Mouse (Mus musculus) frontal cortex, adult 2 months (tissue): ENCODE measurements around the gene Hcrtr1. TPM values are rescaled to one million over a fixed set of nuclear protein-coding genes. Genes with fewer than 3 reads are reported as not detected.

ENCODE experiments used
- DNase-seq, 2 experiments: peaks; one replicate each; pipeline ENCODE4 v3.0.0; 2022; ENCODE audit warnings: low spot score in 1 of 2; ENCODE audit errors: extremely low spot score in 1 of 2
- polyA plus RNA-seq: library from polyadenylated mRNA; depleted of rRNA; stranded (reverse); fragments of >200 nt; gene quantifications from 2 replicates; pipeline ENCODE4 v1.2.3, GENCODE M21; 2012

The Hcrtr1 gene
- polyA plus RNA-seq, 1 experiment, result 2.8 TPM

DNA sequence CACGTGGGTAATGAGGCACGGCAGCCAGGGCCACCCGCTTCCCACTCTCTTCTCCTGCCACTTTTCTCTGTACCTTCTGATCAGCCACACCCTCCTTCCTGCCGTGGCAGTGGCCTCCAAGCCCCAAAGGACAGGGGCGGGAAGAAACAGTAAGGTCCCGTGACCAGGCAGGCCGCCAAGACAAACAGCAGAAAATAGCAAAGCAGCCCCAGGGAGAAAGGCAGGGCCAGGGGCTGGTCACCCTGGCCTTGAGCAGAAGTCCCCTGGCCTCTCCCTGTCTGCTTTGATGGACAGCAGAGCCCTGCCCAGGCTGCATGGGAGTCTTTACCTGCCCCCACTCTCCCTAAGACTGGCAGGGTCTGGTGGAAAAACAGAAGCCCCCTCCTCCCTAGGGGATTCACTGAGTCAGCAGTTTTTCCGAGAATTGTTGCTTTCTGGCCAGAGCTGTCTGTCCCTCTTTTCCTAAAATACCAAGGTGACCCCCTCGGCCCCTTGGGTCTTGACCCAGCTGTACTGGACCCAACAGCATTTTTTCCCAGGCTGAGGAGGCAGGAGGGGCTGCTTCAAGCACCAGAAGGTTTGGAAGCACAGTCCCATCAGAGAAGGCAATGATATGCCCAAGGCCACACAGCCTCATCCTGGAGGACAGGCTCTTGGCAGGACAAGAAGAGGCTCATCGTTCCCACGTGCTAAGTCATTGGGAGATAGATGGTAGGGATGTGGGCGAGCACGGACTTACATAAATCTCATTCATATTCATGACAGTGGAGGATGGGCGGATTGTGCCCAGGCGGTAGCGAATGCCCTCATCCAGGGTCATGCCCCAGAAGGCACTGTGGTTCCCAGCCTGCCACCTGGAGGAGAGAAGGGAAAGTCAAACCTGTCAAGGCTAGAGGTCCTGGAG is 29.4 kb upstream of the Hcrtr1 start:
- peak in 1 of 2 experiments; percentile 27 for DNase-seq

DNA sequence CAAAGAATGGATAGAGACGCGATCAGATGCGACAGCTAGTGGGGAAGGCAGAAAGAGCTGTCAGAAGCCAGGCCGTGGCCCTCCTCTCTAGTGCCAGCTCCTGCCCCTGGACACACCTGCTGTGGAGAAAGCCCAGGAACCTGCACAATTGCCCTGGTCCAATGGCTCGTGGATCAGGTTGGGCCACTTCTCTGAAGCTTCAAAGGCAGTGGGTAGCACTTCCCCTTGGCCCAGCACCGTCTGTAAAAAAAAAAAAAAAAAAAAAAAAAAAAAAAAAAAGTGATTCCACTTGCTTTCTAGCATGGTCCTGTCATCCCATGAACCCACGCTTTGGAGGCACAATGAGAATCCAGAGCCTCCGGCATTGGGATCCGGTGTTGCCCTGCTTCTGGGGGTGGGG is 28.7 kb upstream of the Hcrtr1 start:
- DNase-seq, result no peak

DNA sequence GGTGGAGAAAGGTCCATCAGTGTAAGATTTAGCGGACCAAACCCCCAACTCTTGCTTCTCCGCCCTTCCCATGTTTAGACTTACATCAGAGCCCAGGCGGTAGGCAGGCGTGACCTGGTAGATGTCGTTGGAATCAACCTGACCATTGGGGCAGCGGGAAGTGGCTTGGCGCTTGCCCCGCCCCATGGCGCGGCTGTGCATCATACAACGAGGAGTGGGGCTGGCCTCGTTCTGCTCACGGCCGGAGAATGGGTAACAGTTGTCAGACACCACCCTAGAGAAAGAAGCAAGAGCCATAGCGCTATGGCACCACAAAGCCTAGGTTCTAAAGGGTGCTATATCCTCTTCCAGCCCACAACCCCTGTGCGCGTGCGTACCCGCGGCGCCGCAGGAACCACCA is 28.2 kb upstream of the Hcrtr1 start:
- DNase-seq, result no peak

DNA sequence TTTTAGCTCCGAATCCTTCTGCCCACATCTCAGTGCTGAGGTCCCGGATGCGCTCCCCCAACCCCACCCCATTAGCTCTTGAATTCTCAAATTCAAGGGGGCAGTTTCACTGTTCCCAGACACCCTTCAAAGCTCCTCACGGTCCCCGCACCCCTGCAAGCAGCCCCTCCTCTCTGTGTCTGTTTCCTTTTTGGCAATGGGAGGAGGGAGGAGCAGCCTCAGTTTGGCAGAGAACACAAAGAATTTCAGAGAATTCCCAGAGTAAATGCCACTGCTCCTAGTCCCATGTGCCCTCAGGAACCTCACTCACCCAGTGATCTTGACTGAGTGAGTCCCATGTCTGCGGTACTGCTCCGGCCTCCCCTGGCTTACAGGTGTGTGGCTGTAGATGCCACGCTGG is 27.4 kb upstream of the Hcrtr1 start:
- DNase-seq, result no peak

DNA sequence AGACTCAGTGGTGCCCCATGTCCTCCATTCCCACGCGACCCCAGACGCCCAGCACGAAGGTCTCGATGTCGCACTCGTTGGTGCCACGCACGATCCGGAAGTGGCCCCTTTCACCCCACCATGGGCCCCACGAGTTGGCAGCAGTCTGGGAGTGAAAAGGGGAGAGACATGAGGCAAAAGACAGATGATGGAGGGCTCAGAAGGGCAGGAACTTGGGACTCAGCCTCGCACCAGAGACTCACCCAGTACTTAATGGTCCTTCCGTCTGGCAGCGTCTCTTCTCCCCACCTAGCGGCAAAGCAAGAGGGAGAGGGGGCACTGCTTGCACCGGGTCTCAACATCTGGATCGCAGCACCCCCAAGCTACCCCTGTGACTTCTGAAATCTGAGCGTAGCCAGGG is 26.9 kb upstream of the Hcrtr1 start:
- no peak for DNase-seq

DNA sequence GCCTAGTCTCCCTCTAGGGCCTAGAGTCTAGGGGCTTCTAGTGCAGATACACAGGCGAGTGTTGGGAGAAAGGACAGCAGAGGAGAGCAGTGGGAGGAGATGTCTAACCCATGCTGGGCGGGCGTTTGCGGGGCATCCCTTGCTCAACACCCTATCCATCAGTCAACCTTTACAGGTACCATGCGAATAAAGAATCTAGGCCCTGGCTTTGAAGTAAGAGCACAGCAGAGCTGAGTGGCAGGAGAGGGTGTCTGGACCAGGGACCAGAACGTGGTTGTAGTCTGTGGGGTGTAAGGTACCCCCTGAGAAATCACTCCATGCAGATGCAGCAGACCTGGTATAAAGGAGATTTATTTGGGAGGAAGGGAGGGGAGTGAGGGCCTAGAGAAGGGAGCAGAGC is 25.0 kb upstream of the Hcrtr1 start:
- no peak for DNase-seq

DNA sequence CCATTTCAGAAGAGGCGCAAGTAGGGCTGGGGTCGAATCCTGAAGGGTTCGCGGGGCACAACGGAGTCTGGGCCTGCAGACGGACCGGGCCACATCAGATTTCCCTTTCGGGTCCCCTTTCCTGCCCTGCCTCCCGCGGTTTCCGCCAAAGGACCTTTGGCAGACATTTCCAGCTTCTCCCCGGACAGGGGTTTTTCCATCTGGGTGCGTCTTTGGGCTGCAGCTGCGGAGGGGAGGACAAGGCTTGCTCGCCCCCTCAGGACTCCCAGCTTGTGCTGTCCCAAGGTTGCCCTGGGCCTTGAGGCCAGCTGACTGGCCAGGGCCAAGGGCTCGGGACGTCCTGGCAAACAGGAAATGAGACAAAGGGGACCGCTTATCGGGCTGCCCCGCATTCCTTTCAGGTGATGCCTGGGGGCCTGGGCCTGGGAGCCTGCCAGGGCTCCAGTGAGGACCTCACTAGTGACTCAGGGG is 24.3 kb upstream of the Hcrtr1 start:
- no peak for DNase-seq

DNA sequence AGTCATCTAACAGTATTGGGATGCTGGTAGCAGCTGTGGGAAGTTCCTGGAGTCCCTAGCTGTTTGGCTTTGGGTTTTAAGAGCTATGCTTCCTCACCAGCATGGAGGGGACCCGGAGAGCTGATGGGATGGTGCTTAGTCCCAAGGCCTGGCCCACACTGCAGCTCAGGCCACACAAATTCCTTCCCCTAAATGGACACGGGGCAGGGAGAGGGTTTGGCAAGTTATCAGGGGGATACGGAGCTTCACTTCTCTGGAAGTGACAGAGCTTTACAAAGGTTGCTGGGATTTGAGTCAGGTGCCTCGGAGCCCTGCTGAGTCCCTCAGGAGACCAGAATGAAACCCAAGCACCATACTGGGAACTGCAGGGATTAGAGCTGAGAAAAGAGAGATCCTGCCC is 22.2 kb upstream of the Hcrtr1 start:
- DNase-seq, result no peak

DNA sequence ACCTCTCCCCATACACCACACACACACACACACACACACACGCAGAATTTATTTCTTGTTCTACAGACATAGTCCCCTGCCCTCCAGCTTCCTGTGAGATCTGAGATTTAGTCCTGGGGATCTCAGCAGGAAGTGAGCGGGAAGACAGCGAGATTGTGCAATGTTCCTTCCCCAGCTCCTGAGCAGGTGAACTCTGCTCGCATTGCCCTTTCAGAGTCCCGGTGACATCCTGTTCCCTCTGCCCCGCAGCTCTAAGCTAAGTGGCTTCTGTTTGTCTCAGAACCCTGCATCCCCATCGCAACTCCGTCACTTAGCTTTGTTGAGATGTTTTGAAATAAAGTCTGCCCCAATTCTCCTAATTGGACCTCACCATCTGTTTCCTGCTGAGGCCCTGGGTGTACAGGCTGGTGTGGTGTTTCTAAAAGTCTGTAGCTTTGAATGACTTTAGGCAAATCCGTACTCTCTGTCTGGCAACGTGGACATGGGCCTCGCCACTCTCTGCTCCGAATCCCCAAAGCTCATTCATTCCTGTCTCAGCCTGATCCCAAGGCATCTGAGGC is 17.7 kb upstream of the Hcrtr1 start:
- no peak for DNase-seq

DNA sequence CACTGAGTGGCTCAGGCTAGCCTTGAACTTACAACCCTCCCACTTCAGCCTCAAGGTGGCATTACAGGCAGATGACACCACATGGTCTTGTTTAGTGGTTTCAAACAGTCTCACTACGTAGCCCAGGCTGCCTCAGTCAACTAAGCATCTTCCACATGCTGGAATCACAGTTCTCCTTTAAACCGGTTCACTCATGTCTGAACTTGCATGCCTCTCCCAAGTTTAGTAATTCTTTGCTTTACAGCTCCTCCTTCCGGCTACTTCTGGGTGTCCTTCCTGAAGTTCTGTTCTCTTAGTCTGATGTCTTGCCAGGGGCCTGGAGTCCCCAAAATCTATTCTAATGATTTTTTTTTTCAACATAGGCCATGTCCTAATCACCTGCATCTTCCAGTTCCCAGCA is 15.1 kb upstream of the Hcrtr1 start:
- no peak for DNase-seq

DNA sequence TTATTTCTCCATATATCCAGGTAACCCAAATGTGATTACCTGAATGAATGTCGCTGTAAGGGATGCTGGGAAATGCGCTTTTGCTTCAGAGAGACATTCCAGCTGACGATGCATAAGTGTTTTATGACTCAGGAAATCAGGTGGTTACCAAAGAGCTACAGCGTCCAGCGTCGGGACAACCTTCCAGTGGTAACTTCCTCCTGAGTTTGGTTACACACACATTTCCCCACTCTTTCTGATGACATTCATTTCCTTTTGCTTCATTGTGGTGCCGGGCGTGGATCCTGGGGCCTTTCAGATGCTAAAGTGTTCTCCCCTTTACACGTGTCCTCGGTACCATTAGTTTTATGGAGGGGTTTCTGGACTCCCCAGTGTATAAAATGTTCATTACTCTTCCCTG is 9.2 kb upstream of the Hcrtr1 start:
- no peak for DNase-seq

DNA sequence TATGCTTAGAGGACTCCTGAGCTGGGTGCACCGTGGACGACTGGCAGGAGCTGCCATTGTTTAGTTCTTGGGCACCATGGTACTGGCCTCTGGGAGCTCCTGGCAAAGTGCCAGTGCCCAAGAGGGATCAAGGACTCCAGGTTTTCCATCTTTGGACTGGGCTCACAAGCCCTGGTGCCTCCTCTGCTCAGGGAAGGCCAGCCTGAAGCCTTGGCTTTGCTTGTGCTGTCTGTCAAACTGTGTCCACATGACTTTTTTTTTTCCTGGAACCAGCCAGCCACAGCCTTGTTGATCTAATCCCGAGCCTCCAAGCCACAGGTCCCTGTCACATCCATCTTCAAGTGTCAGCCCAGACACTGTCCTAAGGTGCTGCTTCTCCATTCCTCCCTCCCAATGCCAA is 2.6 kb upstream of the Hcrtr1 start:
- DNase-seq, result no peak

DNA sequence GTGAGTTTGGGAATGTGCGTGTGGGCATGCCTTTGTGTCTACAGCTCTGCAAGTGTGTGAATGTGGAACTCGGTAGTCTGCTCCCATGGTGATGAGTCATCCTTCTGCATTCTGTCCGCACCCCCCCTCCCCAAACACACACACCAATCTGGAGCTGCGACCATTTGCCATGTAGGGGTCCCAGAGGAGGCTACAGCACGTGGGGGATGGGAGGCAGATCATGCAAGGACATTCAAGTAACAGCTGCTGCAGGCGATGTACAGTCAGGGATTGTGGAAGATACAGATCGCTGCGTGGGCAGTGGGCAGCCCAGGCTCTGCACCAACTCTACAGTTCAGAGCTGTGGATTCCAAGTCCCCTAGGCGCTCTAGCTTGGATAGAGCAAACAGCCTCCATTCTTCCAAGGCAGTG is 1.8 kb upstream of the Hcrtr1 start:
- DNase-seq, result peak; percentile 22 to 69

DNA sequence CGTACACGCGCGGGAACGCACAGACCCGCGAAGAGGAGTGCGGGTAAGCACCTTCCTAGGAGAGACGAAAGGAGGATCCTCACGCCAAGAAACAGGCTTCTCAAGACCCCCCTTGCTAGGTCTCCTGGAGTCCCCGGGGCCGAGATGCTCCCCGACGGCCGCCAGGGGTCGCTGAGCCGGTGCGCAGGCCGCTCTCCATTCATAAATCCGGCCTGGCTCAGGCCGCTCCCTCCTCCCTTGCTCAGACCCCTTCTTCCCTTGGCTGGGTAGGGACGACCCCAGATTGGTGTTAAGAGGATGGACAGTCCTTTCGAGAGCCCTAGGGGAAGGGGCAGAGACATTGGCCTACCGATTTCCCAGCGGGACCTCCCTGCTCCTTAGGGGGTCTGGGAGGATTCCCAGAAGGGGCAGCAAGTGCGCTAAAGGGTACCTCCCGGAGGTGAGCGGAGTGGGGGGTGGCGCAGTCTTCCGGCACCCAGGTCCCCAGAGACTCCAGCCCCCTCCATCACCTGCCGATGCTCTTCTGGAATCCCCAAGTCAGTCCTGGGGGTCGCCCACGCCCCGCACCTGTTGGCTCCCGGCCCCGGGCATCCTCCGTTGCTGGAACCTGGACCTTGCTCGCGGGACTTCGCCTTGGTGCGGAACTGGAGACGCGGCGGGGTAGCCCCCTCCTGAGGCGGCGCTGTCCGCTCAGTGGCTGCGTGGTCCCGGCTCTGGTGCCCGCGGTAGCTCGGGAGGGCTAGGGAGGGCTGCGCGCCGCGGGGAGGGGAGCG is 532 bp downstream of the Hcrtr1 start:
- DNase-seq, result peak in 1 of 2 experiments; percentile 72

DNA sequence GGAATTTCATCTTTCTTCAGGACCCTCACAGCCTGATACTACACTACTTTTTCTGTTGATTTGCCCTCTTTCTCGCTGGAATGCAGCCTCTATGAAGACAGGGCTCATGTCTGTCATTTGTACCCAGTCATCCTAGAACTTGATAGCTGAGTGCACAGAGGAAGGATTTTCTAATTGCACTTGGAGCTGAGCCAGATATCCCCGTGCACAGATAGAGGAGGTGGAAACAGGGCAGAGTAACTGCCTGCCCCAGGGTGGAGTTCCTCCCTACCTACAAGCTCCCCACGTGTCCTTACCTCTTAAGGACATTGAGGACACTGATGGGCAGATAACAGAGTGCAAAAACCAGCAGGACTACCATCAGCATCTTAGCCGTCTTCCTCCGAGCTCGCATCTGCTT is 5.8 kb downstream of the Hcrtr1 start:
- DNase-seq, result no peak

DNA sequence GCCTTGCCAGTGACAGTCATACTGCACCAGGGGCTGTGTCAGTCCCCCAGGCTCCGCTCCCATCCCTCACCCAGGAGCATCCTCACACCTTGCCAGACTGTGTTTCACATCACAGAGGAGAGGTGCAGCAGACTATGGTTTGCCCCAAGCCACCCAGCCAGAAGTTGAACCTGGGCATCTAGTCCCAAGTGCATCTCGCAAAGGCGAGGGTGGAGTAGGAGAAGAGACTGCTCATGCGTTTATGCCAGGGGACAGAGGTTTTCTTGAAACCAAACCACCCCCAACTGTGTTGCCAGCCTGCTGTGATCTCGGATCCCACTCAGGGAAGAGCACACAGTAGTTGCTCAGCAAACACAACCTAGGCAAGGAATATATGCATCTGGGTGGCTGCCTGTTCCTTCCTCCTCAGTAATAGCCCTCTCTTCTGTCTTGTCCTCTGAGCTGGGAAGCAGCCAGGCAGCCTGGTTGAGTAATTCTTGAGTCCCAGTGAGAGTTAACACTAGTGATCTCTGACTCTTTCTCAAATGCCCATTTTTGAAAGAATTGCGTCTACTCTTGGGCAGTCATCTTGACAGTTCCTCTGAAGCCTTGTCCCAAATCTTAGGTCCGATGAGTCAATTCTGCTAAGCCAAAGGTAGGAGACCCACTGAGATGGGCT is 7.6 kb downstream of the Hcrtr1 start:
- DNase-seq, result no peak

DNA sequence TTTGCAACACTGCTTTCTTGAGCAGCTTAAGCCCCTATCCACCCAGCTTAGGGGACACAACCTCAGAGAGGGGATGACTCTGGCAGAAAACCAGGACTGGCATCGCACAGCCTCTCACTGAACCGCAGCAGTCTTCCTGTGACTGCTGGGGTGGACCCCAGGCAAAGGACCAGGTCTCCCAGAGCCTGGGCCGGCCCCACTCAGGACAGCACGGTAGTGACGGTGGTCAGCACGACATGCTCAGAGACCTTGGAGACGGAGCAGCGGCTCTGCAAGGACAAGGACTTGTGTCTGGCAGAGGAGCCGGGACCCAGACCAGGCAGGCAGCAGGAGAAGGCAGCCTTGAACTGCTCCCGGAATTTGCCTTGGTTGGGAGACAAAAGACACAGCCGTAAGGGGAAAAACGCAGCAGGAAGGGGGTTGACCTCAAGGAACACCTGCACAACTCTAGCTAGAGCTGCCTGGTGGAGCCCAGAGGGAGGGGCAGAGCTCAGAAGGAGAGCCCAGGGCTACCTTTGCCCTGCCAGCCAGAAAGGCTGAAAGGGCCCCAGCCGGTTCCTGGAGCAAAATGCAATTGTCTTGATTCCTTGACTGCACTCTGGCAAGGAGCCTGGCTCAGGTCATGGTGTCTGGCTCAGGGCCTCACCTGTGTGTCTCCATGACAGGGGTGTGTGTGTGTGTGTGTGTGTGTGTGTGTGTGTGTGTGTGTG is 8.4 kb downstream of the Hcrtr1 start:
- DNase-seq, result no peak

DNA sequence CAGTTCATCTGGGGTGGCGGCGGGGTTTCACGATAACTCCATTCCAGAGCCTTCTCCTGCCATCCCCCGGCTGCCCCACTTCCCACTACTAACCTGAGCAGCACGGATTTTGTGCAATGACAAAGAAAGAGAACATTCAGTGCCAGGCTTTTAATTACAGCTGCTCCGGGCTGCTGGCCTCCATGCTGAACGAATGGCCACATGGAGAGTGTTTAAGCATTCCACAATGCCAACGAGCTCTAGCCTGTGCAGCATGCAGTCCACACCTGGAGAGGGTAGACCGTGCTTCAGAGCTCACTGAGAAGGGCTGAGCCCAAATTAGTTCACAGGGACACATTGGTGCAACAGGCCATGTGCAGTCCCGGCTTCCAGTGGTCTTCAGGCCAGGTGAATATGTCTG is 9.1 kb downstream of the Hcrtr1 start:
- DNase-seq, result no peak

DNA sequence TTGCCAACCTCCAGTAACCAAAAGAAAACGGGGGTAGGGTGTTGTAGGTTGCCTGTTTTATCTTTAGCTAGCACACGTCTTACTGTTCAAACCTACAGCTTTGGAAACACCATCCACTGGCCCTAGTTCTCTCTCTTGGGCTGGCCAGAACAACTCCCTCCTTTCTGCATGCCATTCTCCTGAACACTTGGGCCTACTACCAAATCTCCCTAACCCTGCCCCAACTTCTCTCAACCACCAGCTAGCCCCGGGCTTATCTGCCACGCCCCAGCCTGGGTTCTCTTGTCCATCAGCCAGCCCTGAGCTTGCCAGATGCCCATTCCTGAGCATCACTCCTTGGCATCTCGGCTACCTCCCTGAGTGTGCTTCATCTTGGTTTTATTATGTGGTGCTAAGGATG is 10.3 kb downstream of the Hcrtr1 start:
- no peak for DNase-seq

DNA sequence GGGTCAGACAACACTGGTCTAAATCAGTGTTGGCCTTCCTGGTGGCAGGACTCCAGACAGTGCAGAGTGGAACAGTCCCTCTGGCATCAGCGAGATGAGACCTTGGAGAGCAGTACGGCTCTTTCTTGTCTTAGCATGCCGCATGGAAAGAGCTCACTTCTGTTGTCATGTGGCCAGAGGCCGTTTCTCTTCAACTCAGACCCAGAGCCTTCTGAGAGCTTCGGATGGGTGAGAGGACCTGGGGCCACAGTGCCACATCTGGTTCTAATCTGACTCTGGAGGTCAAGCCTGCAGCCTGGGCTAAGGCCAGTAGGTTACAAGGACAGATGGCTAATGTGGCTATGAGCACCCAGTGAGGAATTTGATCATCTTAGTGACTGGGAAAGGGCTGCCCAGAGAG is 13.2 kb downstream of the Hcrtr1 start:
- no peak for DNase-seq
